In the genomic region with DNA sequence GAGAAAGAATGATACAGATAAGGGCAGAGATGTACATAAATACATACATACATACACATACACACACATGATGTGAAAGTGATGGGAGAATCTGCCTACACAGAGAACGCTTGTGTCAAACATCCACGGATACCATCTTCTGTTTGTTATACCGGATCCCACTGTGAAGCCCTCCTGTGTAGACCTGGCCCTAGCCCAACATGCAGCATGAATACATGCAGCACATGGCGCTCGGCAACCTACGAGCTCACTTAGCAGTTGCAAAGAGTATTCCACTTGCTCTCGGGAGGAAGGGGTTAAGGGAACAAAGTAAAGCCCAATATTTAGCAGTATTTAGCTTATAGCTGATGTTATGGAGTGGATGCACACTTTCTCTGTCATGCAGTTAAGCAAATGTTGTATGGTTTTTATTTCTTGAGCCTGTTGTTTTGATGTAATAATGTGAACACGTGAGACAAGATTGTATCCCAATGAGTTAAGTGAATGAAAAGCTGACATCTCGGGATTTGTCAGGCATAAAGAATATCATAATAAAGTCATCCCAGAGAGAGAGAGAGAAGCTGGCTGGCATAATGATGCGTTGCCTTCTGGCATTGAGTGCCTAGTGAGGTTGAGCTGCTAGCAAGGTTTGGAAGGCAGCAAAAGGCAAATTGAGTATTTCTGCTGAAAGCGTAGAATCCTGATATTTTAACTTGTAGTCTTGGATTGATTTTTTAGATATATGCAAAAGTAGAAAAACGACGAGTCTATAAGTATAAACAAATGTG, we compare ENCODE assay signal across 26 mouse cellular contexts.
DNase-seq lines count a peak whose midpoint lies in the region; ATAC-seq lines count a peak whose summit lies in the region.
"Had no signal": no experiment of that assay in that cellular context is flagged by ENCODE, and none has a peak within 500 bp of the region (broad histone marks: within the 10 kb centered on the region; RNA-seq: fewer than 3 reads in every experiment).

No protein-coding gene starts in this region.

- H3K27ac ChIP-seq in midbrain, embryonic 14.5 days (replicated peaks; ENCODE audit: low read depth, low read length) = no peak overlapping the region
- H3K27ac ChIP-seq in midbrain, embryonic 16.5 days (ENCODE audit: low read length) = no peak overlapping the region
- H3K27ac ChIP-seq: embryonic facial prominence, embryonic 10.5 days; embryonic facial prominence, embryonic 13.5 days; forebrain, embryonic 13.5 days; hindbrain, embryonic 10.5 days; hindbrain, embryonic 13.5 days had no signal

- H3K4me2 ChIP-seq in midbrain, embryonic 14.5 days (ENCODE audit: low read length) = no peak overlapping the region
- H3K4me2 ChIP-seq in midbrain, embryonic 16.5 days (ENCODE audit: low read length) = no peak overlapping the region
- H3K4me2 ChIP-seq: embryonic facial prominence, embryonic 13.5 days; forebrain, embryonic 13.5 days; heart, embryonic 11.5 days; hindbrain, embryonic 13.5 days had no signal

- no peak for ATAC-seq in midbrain, embryonic 14.5 days (ENCODE audit: low FRiP score, low TSS enrichment)
- no peak for ATAC-seq in midbrain, embryonic 16.5 days
- ATAC-seq: forebrain, embryonic 13.5 days; intestine, postnatal 0 days; Patski had no signal

- intact Hi-C loops in heart, postnatal 36 days (cut with DNase I) = no loop called here

- no peaks in the 10 kb centered on the region for H3K9me3 ChIP-seq in midbrain, embryonic 14.5 days (ENCODE audit: control insufficient read depth, low read length)
- no peaks in the 10 kb centered on the region for H3K9me3 ChIP-seq in midbrain, embryonic 16.5 days (replicated peaks; ENCODE audit: control insufficient read depth, low read length, poor library complexity, severe bottlenecking)
- H3K9me3 ChIP-seq: embryonic facial prominence, embryonic 10.5 days; embryonic facial prominence, embryonic 13.5 days; forebrain, embryonic 13.5 days; hindbrain, embryonic 10.5 days; hindbrain, embryonic 13.5 days had no signal

- no peak overlapping the region for H3K4me3 ChIP-seq in midbrain, embryonic 14.5 days (replicated peaks; ENCODE audit: low read depth, low read length)
- no peak overlapping the region for H3K4me3 ChIP-seq in midbrain, embryonic 16.5 days (ENCODE audit: low read depth, low read length)
- H3K4me3 ChIP-seq: embryonic facial prominence, embryonic 10.5 days; embryonic facial prominence, embryonic 13.5 days; erythroblast, embryonic 14.5 days; forebrain, embryonic 13.5 days; hindbrain, embryonic 10.5 days; hindbrain, embryonic 13.5 days had no signal

- peak; percentile 10 to 26 for DNase-seq in cerebellum, postnatal 14 days
- no peak for DNase-seq in cerebellum, adult 11 months
- peak; percentile 30 for DNase-seq in heart, adult 11 months
- no peak for DNase-seq in heart, postnatal 36 days
- DNase-seq in midbrain, embryonic 14.5 days = peak; percentile 14
- no peak for DNase-seq in layer of hippocampus, postnatal 14 days (ENCODE audit: low spot score in 2 of 2)
- DNase-seq: adrenal gland, postnatal 10 days; adrenal gland, postnatal 36 days; B cell, adult 2 months; cerebellum, adult 11-12 months; cerebellum, adult 8-10 months; embryo, embryonic 11 days; gastrocnemius, postnatal 10 days; gastrocnemius, postnatal 36 days had no signal

- no peaks in the 10 kb centered on the region for H3K4me1 ChIP-seq in midbrain, embryonic 14.5 days (ENCODE audit: control insufficient read depth, insufficient read depth, low read length)
- no peaks in the 10 kb centered on the region for H3K4me1 ChIP-seq in midbrain, embryonic 16.5 days (ENCODE audit: control insufficient read depth, insufficient read depth, low read length)
- H3K4me1 ChIP-seq: embryonic facial prominence, embryonic 10.5 days; embryonic facial prominence, embryonic 13.5 days; forebrain, embryonic 13.5 days; hindbrain, embryonic 10.5 days; hindbrain, embryonic 13.5 days had no signal

- no peak overlapping the region for H3K9ac ChIP-seq in midbrain, embryonic 14.5 days (replicated peaks; ENCODE audit: low read length)
- no peak overlapping the region for H3K9ac ChIP-seq in midbrain, embryonic 16.5 days (ENCODE audit: low read depth, low read length)
- H3K9ac ChIP-seq: embryonic facial prominence, embryonic 13.5 days; forebrain, embryonic 13.5 days; hindbrain, embryonic 13.5 days had no signal

- 72% methylated on average over 13 of the region's 13 CpGs for WGBS in midbrain, embryonic 14.5 days
- WGBS in midbrain, embryonic 16.5 days = 73% methylated on average over 13 of the region's 13 CpGs

- H3K27me3 ChIP-seq in midbrain, embryonic 14.5 days (ENCODE audit: control insufficient read depth, insufficient read depth, low read length) = no peaks in the 10 kb centered on the region
- H3K27me3 ChIP-seq in midbrain, embryonic 16.5 days (ENCODE audit: control insufficient read depth, insufficient read depth, low read depth, low read length) = no peaks in the 10 kb centered on the region
- H3K27me3 ChIP-seq: CH12.LX; embryonic facial prominence, embryonic 13.5 days; forebrain, embryonic 13.5 days; hindbrain, embryonic 13.5 days; Patski had no signal

- no peaks in the 10 kb centered on the region for H3K36me3 ChIP-seq in midbrain, embryonic 14.5 days (ENCODE audit: control insufficient read depth, insufficient read depth, low read length)
- H3K36me3 ChIP-seq in midbrain, embryonic 16.5 days (ENCODE audit: control insufficient read depth, insufficient read depth, low read length) = no peaks in the 10 kb centered on the region
- H3K36me3 ChIP-seq: embryonic facial prominence, embryonic 10.5 days; embryonic facial prominence, embryonic 13.5 days; G1E; hindbrain, embryonic 10.5 days; hindbrain, embryonic 13.5 days had no signal

Comparison
In these comparisons a context has a peak if more than half of its experiments do, and no peak if none do; other contexts are left out.
1. DNase-seq: peak in cerebellum, postnatal 14 days (2 of 2), heart, adult 11 months (single experiment) and midbrain, embryonic 14.5 days (single experiment); none in cerebellum, adult 11 months (single experiment), heart, postnatal 36 days (0 of 2) and layer of hippocampus, postnatal 14 days (0 of 2).